Mouse (Mus musculus): ENCODE results near the gene Tmem106c. TPM values are rescaled to one million over a fixed set of nuclear protein-coding genes. Genes with fewer than 3 reads are reported as not detected.

The Tmem106c gene
- polyA plus RNA-seq, 1 experiment from 2014 or later = 41.5 TPM

GRCm38 (mm10) chr15:97955742-97956141, 8.3 kb upstream of the Tmem106c start:
- H3K36me3 ChIP-seq (replicated peaks) = no peaks in the 10 kb centered on the region
- H3K4me2 ChIP-seq = no peak overlapping the region
- ATAC-seq (ENCODE audit: low FRiP score) = no peak
- 21% methylated on average over 4 of the region's 4 CpGs for WGBS
- no peak overlapping the region for H3K27ac ChIP-seq
- H3K9ac ChIP-seq = no peak overlapping the region
- H3K4me3 ChIP-seq (replicated peaks) = no peak overlapping the region
- peaks cover 7% of the 10 kb centered on the region for H3K27me3 ChIP-seq
- no peaks in the 10 kb centered on the region for H3K9me3 ChIP-seq
- peaks cover 19% of the 10 kb centered on the region for H3K4me1 ChIP-seq

- Histone ChIP-seq H3K4me1 (peaks cover 19% of the 10 kb centered on the region), H3K27me3 (peaks cover 7% of the 10 kb centered on the region), H3K9me3 (no peaks in the 10 kb centered on the region), H3K36me3 (replicated peaks) (no peaks in the 10 kb centered on the region), H3K4me2 (no peak overlapping the region), H3K4me3 (replicated peaks) (no peak overlapping the region), H3K27ac (no peak overlapping the region), H3K9ac (no peak overlapping the region)
- 71% methylated on average over 11 of the region's 11 CpGs for WGBS
- ATAC-seq (ENCODE audit: low FRiP score) = no peak
Measured at GRCm38 (mm10) chr15:97956416-97956815, 7.6 kb upstream of the Tmem106c start.

- WGBS = 12% methylated on average over 13 of the region's 13 CpGs
- Histone ChIP-seq H3K36me3 (replicated peaks) (no peaks in the 10 kb centered on the region), H3K9me3 (no peaks in the 10 kb centered on the region), H3K4me3 (replicated peaks) (peak overlapping the region; percentile 58), H3K4me1 (peaks cover 21% of the 10 kb centered on the region), H3K4me2 (peak overlapping the region; percentile 78), H3K27ac (peak overlapping the region; percentile 89), H3K27me3 (peaks cover 10% of the 10 kb centered on the region), H3K9ac (peak overlapping the region; percentile 68)
- peak; percentile 18; the same call in 1 of the 2 replicates for ATAC-seq (ENCODE audit: low FRiP score)
Measured at GRCm38 (mm10) chr15:97963329-97963988, 541 bp upstream of the Tmem106c start.

GRCm38 (mm10) chr15:97964836-97965187, 812 bp downstream of the Tmem106c start:
- Histone ChIP-seq H3K27ac (peak overlapping the region; percentile 89), H3K4me2 (peak overlapping the region; percentile 78), H3K9ac (peak overlapping the region; percentile 68), H3K36me3 (replicated peaks) (no peaks in the 10 kb centered on the region), H3K27me3 (peaks cover 10% of the 10 kb centered on the region), H3K4me3 (replicated peaks) (peak overlapping the region; percentile 58), H3K4me1 (peaks cover 21% of the 10 kb centered on the region), H3K9me3 (no peaks in the 10 kb centered on the region)
- 13% methylated on average over 7 of the region's 7 CpGs for WGBS
- ATAC-seq (ENCODE audit: low FRiP score) = no peak; the same call in 1 of the 2 replicates

GRCm38 (mm10) chr15:97965311-97966045, 1.5 kb downstream of the Tmem106c start:
- Histone ChIP-seq H3K4me2 (peak overlapping the region; percentile 78), H3K4me3 (replicated peaks) (no peak overlapping the region), H3K27ac (no peak overlapping the region), H3K9ac (peak overlapping the region; percentile 68; the same call in 1 of the 2 replicates), H3K27me3 (peaks cover 10% of the 10 kb centered on the region), H3K4me1 (peaks cover 26% of the 10 kb centered on the region), H3K36me3 (replicated peaks) (no peaks in the 10 kb centered on the region), H3K9me3 (no peaks in the 10 kb centered on the region)
- WGBS = 57% methylated on average over 17 of the region's 17 CpGs
- ATAC-seq (ENCODE audit: low FRiP score) = no peak

GRCm38 (mm10) chr15:97970299-97970698, 6.3 kb downstream of the Tmem106c start:
- H3K4me2 ChIP-seq = no peak overlapping the region
- H3K27me3 ChIP-seq = peaks cover 8% of the 10 kb centered on the region
- H3K27ac ChIP-seq = no peak overlapping the region
- ATAC-seq (ENCODE audit: low FRiP score) = no peak
- no peaks in the 10 kb centered on the region for H3K9me3 ChIP-seq
- peaks cover 17% of the 10 kb centered on the region for H3K4me1 ChIP-seq
- WGBS = 46% methylated on average over 6 of the region's 6 CpGs
- H3K9ac ChIP-seq = no peak overlapping the region
- no peak overlapping the region for H3K4me3 ChIP-seq (replicated peaks)
- peaks cover 4% of the 10 kb centered on the region; the same call in 1 of the 2 replicates for H3K36me3 ChIP-seq (replicated peaks)

- ATAC-seq (ENCODE audit: low FRiP score) = no peak
- Histone ChIP-seq H3K4me3 (replicated peaks) (no peak overlapping the region), H3K4me2 (no peak overlapping the region), H3K27ac (no peak overlapping the region), H3K27me3 (no peaks in the 10 kb centered on the region), H3K4me1 (peaks cover 11% of the 10 kb centered on the region; the same call in 1 of the 2 replicates), H3K9me3 (no peaks in the 10 kb centered on the region), H3K36me3 (replicated peaks) (peaks cover 26% of the 10 kb centered on the region), H3K9ac (no peak overlapping the region)
- 90% methylated on average over 6 of the region's 6 CpGs for WGBS
Measured at GRCm38 (mm10) chr15:97972580-97972979, 8.6 kb downstream of the Tmem106c start.

- no peak for ATAC-seq (ENCODE audit: low FRiP score)
- H3K4me1 ChIP-seq = peaks cover 11% of the 10 kb centered on the region; the same call in 1 of the 2 replicates
- H3K4me2 ChIP-seq = no peak overlapping the region
- 19% methylated on average over 11 of the region's 11 CpGs for WGBS
- no peak overlapping the region for H3K27ac ChIP-seq
- peaks cover 34% of the 10 kb centered on the region for H3K36me3 ChIP-seq (replicated peaks)
- H3K27me3 ChIP-seq = no peaks in the 10 kb centered on the region
- H3K9ac ChIP-seq = no peak overlapping the region
- no peak overlapping the region for H3K4me3 ChIP-seq (replicated peaks)
- no peaks in the 10 kb centered on the region for H3K9me3 ChIP-seq
Measured at GRCm38 (mm10) chr15:97973248-97974005, 9.4 kb downstream of the Tmem106c start.

GRCm38 (mm10) chr15:97981560-97981959, 17.6 kb downstream of the Tmem106c start:
- Histone ChIP-seq H3K9ac (no peak overlapping the region), H3K9me3 (peaks cover 13% of the 10 kb centered on the region), H3K27me3 (no peaks in the 10 kb centered on the region), H3K4me2 (no peak overlapping the region), H3K36me3 (replicated peaks) (peaks cover 100% of the 10 kb centered on the region), H3K4me3 (replicated peaks) (no peak overlapping the region), H3K27ac (no peak overlapping the region), H3K4me1 (no peaks in the 10 kb centered on the region)
- 97% methylated on average over 6 of the region's 6 CpGs for WGBS
- ATAC-seq (ENCODE audit: low FRiP score) = no peak

GRCm38 (mm10) chr15:97989544-97989943, 25.5 kb downstream of the Tmem106c start:
- H3K4me1 ChIP-seq = peaks cover 53% of the 10 kb centered on the region
- no peak overlapping the region; the same call in 1 of the 2 replicates for H3K4me3 ChIP-seq (replicated peaks)
- peak overlapping the region; percentile 41; the same call in 1 of the 2 replicates for H3K4me2 ChIP-seq
- H3K9ac ChIP-seq = 0 out of 2 replicates have a peak overlapping the region, but pooled peaks have one; percentile 5
- no peaks in the 10 kb centered on the region for H3K9me3 ChIP-seq
- H3K36me3 ChIP-seq (replicated peaks) = peaks cover 55% of the 10 kb centered on the region
- no peak for ATAC-seq (ENCODE audit: low FRiP score)
- H3K27me3 ChIP-seq = no peaks in the 10 kb centered on the region
- 7% methylated on average over 1 of the region's 1 CpGs for WGBS
- peak overlapping the region; percentile 98 for H3K27ac ChIP-seq

GRCm38 (mm10) chr15:97990124-97990523, 26.1 kb downstream of the Tmem106c start:
- Histone ChIP-seq H3K4me3 (replicated peaks) (peak overlapping the region; percentile 11; the same call in 1 of the 2 replicates), H3K4me1 (peaks cover 53% of the 10 kb centered on the region), H3K9me3 (no peaks in the 10 kb centered on the region), H3K9ac (peak overlapping the region; percentile 34; the same call in 1 of the 2 replicates), H3K4me2 (peak overlapping the region; percentile 41), H3K36me3 (replicated peaks) (peaks cover 55% of the 10 kb centered on the region), H3K27ac (peak overlapping the region; percentile 98), H3K27me3 (no peaks in the 10 kb centered on the region)
- ATAC-seq (ENCODE audit: low FRiP score) = peak; percentile 69
- WGBS = under 1% methylated on average over 6 of the region's 6 CpGs

- Histone ChIP-seq H3K4me2 (peak overlapping the region; percentile 41), H3K36me3 (replicated peaks) (peaks cover 55% of the 10 kb centered on the region), H3K9me3 (no peaks in the 10 kb centered on the region), H3K27me3 (no peaks in the 10 kb centered on the region), H3K4me1 (peaks cover 53% of the 10 kb centered on the region), H3K27ac (peak overlapping the region; percentile 98), H3K9ac (peak overlapping the region; percentile 34; the same call in 1 of the 2 replicates), H3K4me3 (replicated peaks) (no peak overlapping the region; the same call in 1 of the 2 replicates)
- ATAC-seq (ENCODE audit: low FRiP score) = no peak
- WGBS = 8% methylated on average over 4 of the region's 4 CpGs
Measured at GRCm38 (mm10) chr15:97990721-97991120, 26.7 kb downstream of the Tmem106c start.

All from forebrain, embryonic 12.5 days (tissue).